8 mouse cellular contexts compared by ENCODE assay signal in the genomic region with DNA sequence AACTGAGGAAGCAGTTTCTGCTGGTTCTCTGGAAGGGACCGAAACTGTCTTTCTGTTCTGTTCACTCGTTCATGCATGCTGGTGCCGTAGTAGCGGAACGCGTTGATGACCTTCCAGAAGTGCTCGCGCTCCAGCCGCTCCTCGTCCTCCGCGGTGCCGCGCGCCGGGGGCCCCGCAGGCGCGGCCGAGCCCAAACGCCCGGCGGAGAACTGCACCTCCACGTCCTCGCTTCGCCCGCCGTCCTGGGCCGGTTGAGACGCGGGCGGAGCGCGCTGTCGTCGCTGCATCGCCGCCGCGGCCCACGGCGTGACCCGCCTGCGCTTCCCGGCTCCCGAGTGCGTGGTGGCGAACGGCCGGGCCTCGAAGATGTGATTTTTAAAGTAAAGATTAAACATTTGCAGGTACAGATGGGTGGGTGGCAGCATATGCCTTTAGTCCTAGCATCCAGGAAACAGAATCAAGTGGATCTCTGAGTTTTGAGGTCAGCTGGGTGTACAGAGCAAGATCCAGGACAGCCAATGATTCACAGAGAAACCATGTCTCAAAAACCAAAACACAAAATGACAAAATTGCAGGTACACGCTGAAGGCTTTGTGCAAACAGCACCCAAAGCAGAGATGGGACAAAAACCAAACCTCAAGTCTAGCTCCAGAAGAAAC.
DNase-seq lines count a peak whose midpoint lies in the region; ATAC-seq and TF ChIP-seq lines count a peak whose summit lies in the region.
"Not testable (repeated sequence)": the region's sequence is repeated elsewhere in the genome, so short reads cannot be mapped to it uniquely, and the experiment has no call there.

No protein-coding gene starts in this region.

- WGBS in embryonic facial prominence, embryonic 14.5 days: 14% methylated on average over 26 of the region's 52 CpGs
- WGBS in heart, embryonic 10.5 days: 16% methylated on average over 43 of the region's 52 CpGs
- 7% methylated on average over 34 of the region's 52 CpGs for WGBS in hindbrain, postnatal 0 days
- WGBS in limb, embryonic 12.5 days: 9% methylated on average over 34 of the region's 52 CpGs

- H3K9me3 ChIP-seq in ES-E14 (ENCODE audit: control insufficient read depth, insufficient read depth, low read depth, low read length); embryonic facial prominence, embryonic 14.5 days (ENCODE audit: control insufficient read depth, low read length); heart, embryonic 10.5 days; hindbrain, postnatal 0 days (ENCODE audit: low read length); limb, embryonic 12.5 days; megakaryocyte, embryonic 14.5 days: not testable (repeated sequence)

- H3K27me3 ChIP-seq in embryonic facial prominence, embryonic 14.5 days (replicated peaks; ENCODE audit: control insufficient read depth, insufficient read depth, low read length); heart, embryonic 10.5 days (ENCODE audit: insufficient read depth, poor library complexity, severe bottlenecking); hindbrain, postnatal 0 days (ENCODE audit: insufficient read depth, low read length); limb, embryonic 12.5 days; megakaryocyte, embryonic 14.5 days (replicated peaks): not testable (repeated sequence)

- peak overlapping the region; percentile 59 for H3K4me2 ChIP-seq in embryonic facial prominence, embryonic 14.5 days (ENCODE audit: low read depth, low read length)
- H3K4me2 ChIP-seq in hindbrain, postnatal 0 days (ENCODE audit: low read depth, low read length): peak overlapping the region; percentile 56
- H3K4me2 ChIP-seq in limb, embryonic 12.5 days: peak overlapping the region; percentile 51

- H3K4me3 ChIP-seq in ES-E14 (ENCODE audit: insufficient read depth in 1 of 2, low read depth in 1 of 2, low read length in 2 of 2, poor library complexity in 1 of 2, severe bottlenecking in 1 of 2): peak overlapping the region in 1 of 2 experiments; percentile 62; a peak in 2 of 4 replicates
- H3K4me3 ChIP-seq in embryonic facial prominence, embryonic 14.5 days (ENCODE audit: low read depth, low read length): peak overlapping the region; percentile 36
- peak overlapping the region; percentile 55 for H3K4me3 ChIP-seq in heart, embryonic 10.5 days
- peak overlapping the region; percentile 33 for H3K4me3 ChIP-seq in hindbrain, postnatal 0 days (ENCODE audit: low read length)
- H3K4me3 ChIP-seq in limb, embryonic 12.5 days (replicated peaks): peak overlapping the region; percentile 34
- H3K4me3 ChIP-seq in megakaryocyte, embryonic 14.5 days (replicated peaks): peak overlapping the region; percentile 72

- ATAC-seq in embryonic facial prominence, embryonic 14.5 days (ENCODE audit: low read depth): peak; percentile 74
- peak; percentile 79 for ATAC-seq in hindbrain, postnatal 0 days
- peak; percentile 37; the same call in 1 of the 2 replicates for ATAC-seq in limb, embryonic 12.5 days (ENCODE audit: insufficient number of reproducible peaks, insufficient read depth, low FRiP score, low TSS enrichment, low read depth)

- not testable (repeated sequence) for TF ChIP-seq CTCF in hindbrain, postnatal 0 days (IDR thresholded peaks at IDR 0.05; ENCODE audit: low read depth)

- H3K36me3 ChIP-seq in ES-E14 (ENCODE audit: control insufficient read depth, insufficient read depth, low read length, poor library complexity, severe bottlenecking); embryonic facial prominence, embryonic 14.5 days (ENCODE audit: control insufficient read depth, insufficient read depth, low read length); heart, embryonic 10.5 days; hindbrain, postnatal 0 days (ENCODE audit: insufficient read depth, low read length); limb, embryonic 12.5 days; megakaryocyte, embryonic 14.5 days (replicated peaks; ENCODE audit: low read length): not testable (repeated sequence)

- in situ Hi-C loops in ES-E14 (cut with MboI; ENCODE audit: low sequenced_read_pairs in 2 of 2, unreplicated experiment in 2 of 2): not testable (repeated sequence)

- not testable (repeated sequence) for H3K4me1 ChIP-seq in ES-E14 (ENCODE audit: control insufficient read depth in 2 of 2, insufficient read depth in 2 of 2, low read length in 2 of 2, poor library complexity in 1 of 2); embryonic facial prominence, embryonic 14.5 days (ENCODE audit: control insufficient read depth, insufficient read depth, low read length); heart, embryonic 10.5 days; hindbrain, postnatal 0 days (ENCODE audit: insufficient read depth, low read length); limb, embryonic 12.5 days (replicated peaks); megakaryocyte, embryonic 14.5 days

- not testable (repeated sequence) for DNase-seq in ES-E14 (ENCODE audit: low read depth, low spot score); embryonic facial prominence, embryonic 14.5 days (ENCODE audit: low spot score); heart, embryonic 10.5 days (ENCODE audit: low spot score)
- DNase-seq in cerebellum, adult 18-20 months: peak; percentile 5 to 32
- peak; percentile 6 for DNase-seq in hindbrain, postnatal 0 days (ENCODE audit: low spot score)
- DNase-seq in ovary, postnatal 36 days (ENCODE audit: low spot score): peak; percentile 21

- not testable (repeated sequence) for H3K27ac ChIP-seq in ES-E14 (ENCODE audit: insufficient read depth, low read depth, low read length, poor library complexity, severe bottlenecking); embryonic facial prominence, embryonic 14.5 days (replicated peaks; ENCODE audit: low read depth, low read length); hindbrain, postnatal 0 days; limb, embryonic 12.5 days
- H3K27ac ChIP-seq in heart, embryonic 10.5 days: peak overlapping the region; percentile 56

- peak overlapping the region; percentile 66 for H3K9ac ChIP-seq in ES-E14 (ENCODE audit: insufficient read depth, low read depth, low read length, poor library complexity, severe bottlenecking)
- H3K9ac ChIP-seq in embryonic facial prominence, embryonic 14.5 days (ENCODE audit: low read depth, low read length): peak overlapping the region; percentile 49
- H3K9ac ChIP-seq in hindbrain, postnatal 0 days (replicated peaks; ENCODE audit: low read length): not testable (repeated sequence)
- H3K9ac ChIP-seq in limb, embryonic 12.5 days (replicated peaks): peak overlapping the region; percentile 51
